Mouse (Mus musculus) lung, postnatal 10 days (tissue): ENCODE results near the gene Hnrnpa3.
"Not testable (repeated sequence)": the region's sequence is repeated elsewhere in the genome, so short reads cannot be mapped to it uniquely, and the experiment has no call there.

Experiments
- DNase-seq: peaks from one replicate; pipeline ENCODE4 v3.0.0; 2021

Gene Hnrnpa3

GRCm38 (mm10) chr2:75658727-75659628 is at the start of gene Hnrnpa3:
Hnrnpa3 (plus strand) TSS chr2:75659261.
- peak; percentile 98 for DNase-seq

GRCm38 (mm10) chr2:75609971-75610370 is 49.1 kb upstream of the Hnrnpa3 start:
- DNase-seq, result no peak

- not testable (repeated sequence) for DNase-seq
These were observed 48.5 kb upstream of the Hnrnpa3 start for GRCm38 (mm10) chr2:75610602-75611001.

GRCm38 (mm10) chr2:75611041-75611805 is 47.8 kb upstream of the Hnrnpa3 start:
- no peak for DNase-seq

GRCm38 (mm10) chr2:75612006-75612405 is 47.1 kb upstream of the Hnrnpa3 start:
- DNase-seq, result no peak

DNA sequence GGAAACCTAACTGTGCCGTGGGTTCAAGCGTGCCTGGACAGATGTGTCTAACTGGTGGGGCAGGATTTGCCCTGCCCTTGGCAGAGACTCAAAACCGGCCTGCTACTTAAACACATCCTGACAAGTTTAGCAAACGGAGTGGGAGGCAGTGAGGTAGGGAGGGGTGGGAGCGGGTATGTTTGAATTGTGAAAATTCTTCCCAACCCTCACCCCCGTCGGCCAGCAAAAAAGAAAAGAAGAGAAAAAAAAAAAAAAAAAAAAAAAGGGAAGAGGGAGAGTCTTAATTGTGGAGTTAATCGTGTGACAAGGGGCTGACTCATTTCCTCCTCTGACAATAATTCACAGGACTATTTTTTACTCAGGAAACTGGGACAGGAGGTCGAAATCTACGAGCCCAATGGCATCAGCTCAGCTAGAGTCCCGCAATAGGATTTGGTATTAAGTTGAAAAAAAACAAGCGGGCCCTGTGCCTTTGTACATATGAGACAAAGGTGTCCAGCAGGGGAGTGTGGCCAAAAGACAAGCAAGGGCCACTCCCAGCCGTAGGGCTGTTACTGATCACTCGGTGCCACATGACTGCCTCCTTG is 46.0 kb upstream of the Hnrnpa3 start:
- DNase-seq, result peak; percentile 73

GRCm38 (mm10) chr2:75614577-75614976 is 44.5 kb upstream of the Hnrnpa3 start:
- no peak for DNase-seq

DNA sequence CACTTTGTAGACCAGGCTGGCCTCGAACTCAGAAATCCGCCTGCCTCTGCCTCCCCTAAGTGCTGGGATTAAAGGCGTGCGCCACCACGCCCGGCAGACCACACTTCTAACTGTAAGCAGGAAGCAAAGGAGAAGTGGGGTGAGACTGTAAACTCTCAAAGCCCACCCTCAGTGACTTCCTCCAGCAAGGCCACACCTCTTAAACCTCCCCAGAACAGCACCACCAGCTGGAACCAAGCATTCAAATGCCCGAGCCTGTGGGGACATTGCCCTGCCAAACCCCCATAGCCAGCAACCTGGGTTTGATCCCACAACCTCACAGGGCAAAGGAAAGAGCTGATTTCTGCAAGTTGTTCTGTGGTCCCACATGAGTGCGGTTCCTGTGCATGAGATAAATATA is 42.1 kb upstream of the Hnrnpa3 start:
- DNase-seq, result no peak

DNA sequence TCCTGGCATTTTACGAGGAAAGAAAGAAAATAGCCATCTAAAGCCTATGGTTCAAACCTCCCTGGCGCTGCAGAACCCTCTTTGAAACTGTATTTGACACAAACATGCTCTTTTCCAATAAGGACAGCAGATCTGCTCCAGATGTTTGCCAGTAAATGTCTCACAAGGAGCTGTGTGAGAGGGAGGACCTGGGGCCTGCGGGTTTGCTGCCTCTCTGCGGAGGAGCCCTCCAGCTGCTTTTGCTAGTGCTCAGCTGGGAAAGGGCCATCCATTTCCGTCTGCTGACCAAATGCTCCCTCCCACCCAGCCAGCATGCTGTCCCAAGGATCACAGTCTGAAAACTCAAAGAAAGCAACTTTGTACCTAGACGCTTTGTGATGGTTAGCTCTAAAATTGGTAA is 40.3 kb upstream of the Hnrnpa3 start:
- peak; percentile 47 for DNase-seq

GRCm38 (mm10) chr2:75621873-75622654 is 37.0 kb upstream of the Hnrnpa3 start:
- no peak for DNase-seq

DNA sequence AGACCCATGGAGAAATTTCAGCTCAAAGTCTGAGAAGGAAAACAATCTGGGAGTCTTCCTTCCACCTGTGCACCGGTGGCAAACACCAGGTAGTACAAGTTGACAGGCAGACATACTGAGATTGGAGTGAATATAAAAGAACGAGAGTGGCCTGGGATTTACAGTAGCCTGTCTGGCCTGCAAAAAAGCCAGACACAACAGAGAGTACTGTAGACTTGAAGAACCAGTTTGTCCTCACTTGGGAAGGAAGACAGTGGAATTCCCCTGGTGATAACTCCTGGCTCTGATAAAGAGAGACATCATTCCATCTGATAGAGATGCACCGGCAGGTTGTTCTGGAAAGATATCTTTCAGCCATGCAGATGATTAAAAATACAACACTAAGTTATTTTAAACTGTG is 34.0 kb upstream of the Hnrnpa3 start:
- DNase-seq, result no peak

GRCm38 (mm10) chr2:75626597-75627440 is 32.2 kb upstream of the Hnrnpa3 start:
- DNase-seq, result peak; percentile 57

DNA sequence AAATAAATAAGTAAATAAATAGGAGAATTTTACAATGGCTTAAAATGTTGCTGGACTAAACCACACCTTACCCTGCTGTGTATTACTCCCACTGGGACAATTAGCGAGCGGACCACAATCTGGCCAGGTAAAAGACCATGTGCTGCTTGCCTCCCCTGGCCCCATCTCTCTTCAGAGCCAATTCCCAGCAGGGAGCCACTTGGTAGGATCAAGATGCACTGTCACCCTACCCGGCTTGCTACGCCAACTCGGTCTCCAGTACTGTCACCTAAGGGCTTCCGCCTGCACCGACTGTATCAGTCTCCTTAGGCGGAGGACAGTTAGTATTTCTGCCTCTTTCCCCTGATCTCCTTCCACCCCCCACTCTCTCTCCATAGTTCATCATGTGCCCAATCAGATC is 30.6 kb upstream of the Hnrnpa3 start:
- DNase-seq, result no peak

- no peak for DNase-seq
These were observed 27.6 kb upstream of the Hnrnpa3 start for GRCm38 (mm10) chr2:75631421-75631820.

DNA sequence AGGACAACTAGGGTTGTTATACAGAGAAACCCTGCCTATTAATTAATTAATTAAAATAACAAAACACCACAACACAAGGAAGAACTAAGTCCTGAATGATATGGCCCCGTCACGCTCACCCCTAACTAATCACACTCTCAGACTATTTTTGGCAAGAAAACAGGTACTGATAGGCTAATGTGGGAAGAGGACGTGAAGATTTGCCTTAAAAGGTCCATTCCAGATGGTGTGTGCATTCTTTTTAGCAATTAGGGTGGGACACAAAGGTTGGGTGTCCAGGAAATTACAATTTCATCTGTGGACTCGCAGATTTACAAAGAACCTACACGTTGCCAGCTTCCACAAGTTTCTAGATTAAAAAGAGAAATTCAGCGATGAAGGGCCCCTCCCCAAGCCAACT is 27.0 kb upstream of the Hnrnpa3 start:
- DNase-seq, result no peak

DNA sequence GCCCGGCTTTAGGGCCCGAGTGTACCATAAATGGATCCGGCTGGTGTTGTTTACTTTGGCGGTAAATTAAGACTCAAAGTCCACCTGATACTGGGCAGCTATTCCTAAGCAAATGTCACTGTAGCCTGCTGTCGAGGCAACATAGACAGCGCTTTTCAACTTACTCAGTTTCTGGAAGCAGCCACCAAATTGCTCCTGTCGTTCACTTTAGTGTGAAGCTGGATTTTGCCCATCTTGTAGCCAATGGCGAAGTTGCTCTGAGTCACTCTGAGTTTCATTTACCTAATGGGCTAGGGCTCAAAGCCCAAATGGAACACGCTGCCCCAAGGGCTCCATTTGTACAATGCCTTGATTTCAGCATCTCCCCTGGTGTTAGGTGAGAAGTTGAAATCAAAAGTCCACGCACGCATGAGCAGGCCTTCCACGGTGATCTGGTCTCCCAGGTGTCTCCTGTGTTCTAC is 26.3 kb upstream of the Hnrnpa3 start:
- no peak for DNase-seq

DNA sequence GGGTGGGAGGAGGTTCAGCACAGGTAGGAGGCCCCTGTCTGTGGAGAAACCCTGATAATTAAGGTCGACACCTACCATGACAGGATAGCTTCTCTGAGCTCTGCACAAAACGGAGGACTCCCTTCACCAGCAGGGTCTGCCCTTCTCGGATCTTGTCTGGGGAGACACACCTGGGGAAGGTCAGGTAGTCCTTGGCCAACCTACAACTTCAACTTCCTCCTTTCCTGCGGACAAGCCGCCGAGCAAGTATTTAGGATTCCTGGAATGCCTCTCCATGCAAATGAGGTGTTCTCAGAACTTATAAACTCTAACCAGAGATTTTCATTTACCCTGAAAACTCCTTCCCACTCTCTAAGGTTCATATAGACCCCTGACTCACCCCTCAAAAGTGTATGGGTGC is 25.7 kb upstream of the Hnrnpa3 start:
- no peak for DNase-seq

DNA sequence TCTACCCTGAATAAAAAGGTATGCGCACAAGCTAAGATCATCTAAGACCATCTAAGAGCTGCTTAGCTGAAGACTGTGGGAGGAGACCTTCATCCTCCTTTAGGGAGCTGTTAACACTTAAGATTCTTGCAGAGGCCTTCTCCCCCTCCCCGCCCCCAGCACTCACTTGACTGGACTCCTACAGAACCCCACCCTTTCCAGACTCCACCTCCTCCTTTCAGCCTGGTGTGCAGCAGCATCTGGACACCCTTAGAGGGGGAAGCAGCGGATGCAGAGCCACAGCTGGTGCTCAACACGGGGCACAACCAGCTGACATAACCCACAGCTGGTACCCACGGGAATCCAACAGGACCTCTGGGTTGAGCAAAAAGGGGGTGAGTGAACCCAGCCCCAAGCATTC is 25.3 kb upstream of the Hnrnpa3 start:
- peak; percentile 69 for DNase-seq

DNA sequence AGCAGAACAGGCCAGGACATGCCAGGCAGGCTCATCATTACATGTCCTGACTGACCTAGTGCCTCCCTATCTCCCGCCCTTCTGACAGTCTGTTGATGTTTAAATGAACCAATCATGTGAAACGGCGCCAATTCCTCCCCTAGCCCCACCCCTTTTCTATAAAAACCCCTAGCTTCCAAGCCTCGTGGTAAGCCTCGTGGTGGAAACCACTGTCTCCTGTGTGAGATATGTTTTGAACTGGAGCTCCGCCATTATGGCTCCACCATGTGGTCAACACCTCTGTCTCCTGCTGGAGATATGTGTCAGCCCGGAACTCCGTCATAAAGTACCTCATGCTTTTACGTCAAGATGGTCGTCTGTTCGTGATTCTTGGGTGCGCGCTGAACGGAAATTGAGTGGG is 24.6 kb upstream of the Hnrnpa3 start:
- not testable (repeated sequence) for DNase-seq

- peak; percentile 55 for DNase-seq
These were observed 22.6 kb upstream of the Hnrnpa3 start for GRCm38 (mm10) chr2:75636261-75637054.

DNA sequence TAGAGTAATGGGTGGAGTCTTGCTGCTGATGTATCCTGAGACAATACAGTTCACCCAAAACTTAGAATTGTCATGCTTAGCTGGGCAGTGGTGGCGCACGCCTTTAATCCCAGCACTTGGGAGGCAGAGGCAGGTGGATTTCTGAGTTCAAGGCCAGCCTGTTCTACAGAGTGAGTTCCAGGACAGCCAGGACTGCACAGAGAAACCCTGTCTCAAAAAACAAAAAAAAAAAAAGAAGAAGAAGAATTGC is 22.1 kb upstream of the Hnrnpa3 start:
- not testable (repeated sequence) for DNase-seq
